Mouse (Mus musculus) hindbrain, postnatal 0 days (tissue): ENCODE measurements around the gene Gm2696. TPM values are rescaled to one million over a fixed set of nuclear protein-coding genes. Genes with fewer than 3 reads are reported as not detected.

Experiments used
- ATAC-seq: fragments of 200-750 bp; cut with Nextera tagmentation; 2 replicates; pipeline ENCODE4 v1.8.0; 2017; ENCODE audit warnings: mild to moderate bottlenecking, moderate TSS enrichment, moderate library complexity
- DNase-seq: peaks from one replicate; pipeline ENCODE4 v3.0.0-alpha.2; 2015; ENCODE audit warnings: low spot score
- H3K27ac ChIP-seq: fragments of 300-500 bp; sonication (generic); 2 replicates; pipeline ENCODE4 v1.5.1; 2014; ENCODE audit warnings: mild to moderate bottlenecking
- H3K27me3 ChIP-seq: fragments of 300-500 bp; sonication (generic); 2 replicates; pipeline ENCODE4 v1.6.1; 2014; ENCODE audit warnings: low read length, mixed read lengths; ENCODE audit not compliant: insufficient read depth
- H3K36me3 ChIP-seq: fragments of 300-500 bp; sonication (generic); 2 replicates; pipeline ENCODE4 v1.6.1; 2014; ENCODE audit warnings: low read length, mixed read lengths; ENCODE audit not compliant: insufficient read depth
- H3K4me1 ChIP-seq: fragments of 300-500 bp; sonication (generic); 2 replicates; pipeline ENCODE4 v1.6.1; 2014; ENCODE audit warnings: antibody characterized with exemption, low read length, mixed read lengths; ENCODE audit not compliant: insufficient read depth
- H3K4me2 ChIP-seq: fragments of 300-500 bp; sonication (generic); 2 replicates; pipeline ENCODE4 v1.6.1; 2014; ENCODE audit warnings: low read depth, mild to moderate bottlenecking, low read length, moderate library complexity, mixed read lengths
- H3K4me3 ChIP-seq: fragments of 300-500 bp; sonication (generic); 2 replicates; pipeline ENCODE4 v1.5.1; 2014; ENCODE audit warnings: low read length
- H3K9ac ChIP-seq: fragments of 300-500 bp; sonication (generic); replicated peaks from 2 replicates; pipeline ENCODE4 v1.6.1; 2014; ENCODE audit warnings: mild to moderate bottlenecking, low read length, moderate library complexity, mixed read lengths
- H3K9me3 ChIP-seq: fragments of 300-500 bp; sonication (generic); 2 replicates; pipeline ENCODE4 v1.6.1; 2016; ENCODE audit warnings: low read length, mixed read lengths
- CTCF ChIP-seq: IDR thresholded peaks from 2 replicates; pipeline ENCODE4 v1.5.1; 2016; ENCODE audit warnings: antibody characterized with exemption, control low read depth, low read depth
- WGBS: fragments of 180-500 bp; shearing (Covaris S2); extraction: QIAGEN DNeasy Blood & Tissue Kit; methylation state at CpG from one replicate; pipeline ENCODE4 v1.1.7; 2014; 5-methylcytosine and 5-hydroxymethylcytosine counted together
- polyA plus RNA-seq: library from polyadenylated mRNA; unstranded; fragments of >200 nt; fragmentation: Nextera tagmentation; extraction: Ambion mirVana; gene quantifications from 2 replicates; pipeline ENCODE4 v1.2.1, GENCODE M21; 2015
- total RNA-seq: library from RNA; depleted of rRNA; stranded (reverse); fragments of >200 nt; gene quantifications from 2 replicates; pipeline ENCODE4 v1.2.3, GENCODE M21; 2014; rRNA removed

The Gm2696 gene
- total and polyA plus RNA-seq, 2 experiments from 2014 or later: not detected

- Histone ChIP-seq H3K4me2 (no peak overlapping the region), H3K27ac (no peak overlapping the region), H3K36me3 (no peaks in the 10 kb centered on the region), H3K9me3 (no peaks in the 10 kb centered on the region), H3K4me3 (no peak overlapping the region), H3K4me1 (no peaks in the 10 kb centered on the region), H3K9ac (no peak overlapping the region), H3K27me3 (no peaks in the 10 kb centered on the region)
- 85% methylated on average over 7 of the region's 7 CpGs for WGBS
- ATAC-seq: no peak
- TF ChIP-seq CTCF: no peak
- DNase-seq: no peak
These were observed 55.2 kb downstream of the Gm2696 start for GRCm38 (mm10) chr10:77869651-77870050.

GRCm38 (mm10) chr10:77878985-77879384, 64.5 kb downstream of the Gm2696 start:
- DNase-seq (no peak), ATAC-seq (no peak)
- no peaks in the 10 kb centered on the region for H3K4me1 ChIP-seq
- 64% methylated on average over 6 of the region's 6 CpGs for WGBS
- H3K27me3 ChIP-seq: no peaks in the 10 kb centered on the region
- no peak overlapping the region for H3K4me2 ChIP-seq
- peak; percentile 45 for TF ChIP-seq CTCF
- no peak overlapping the region for H3K9ac ChIP-seq
- no peak overlapping the region for H3K27ac ChIP-seq
- no peaks in the 10 kb centered on the region for H3K9me3 ChIP-seq
- no peaks in the 10 kb centered on the region for H3K36me3 ChIP-seq
- H3K4me3 ChIP-seq: no peak overlapping the region

- Histone ChIP-seq H3K9ac (no peak overlapping the region), H3K36me3 (no peaks in the 10 kb centered on the region), H3K4me1 (no peaks in the 10 kb centered on the region), H3K4me2 (no peak overlapping the region), H3K4me3 (no peak overlapping the region), H3K9me3 (no peaks in the 10 kb centered on the region), H3K27ac (no peak overlapping the region), H3K27me3 (no peaks in the 10 kb centered on the region)
- WGBS: 79% methylated on average over 3 of the region's 3 CpGs
- DNase-seq (no peak), ATAC-seq (no peak)
- TF ChIP-seq CTCF: no peak
These were observed 65.8 kb downstream of the Gm2696 start for GRCm38 (mm10) chr10:77880305-77880704.

- peak; percentile 28 for TF ChIP-seq CTCF
- no peaks in the 10 kb centered on the region for H3K27me3 ChIP-seq
- DNase-seq (no peak), ATAC-seq (no peak)
- no peaks in the 10 kb centered on the region for H3K36me3 ChIP-seq
- no peak overlapping the region for H3K9ac ChIP-seq
- H3K9me3 ChIP-seq: no peaks in the 10 kb centered on the region
- H3K27ac ChIP-seq: no peak overlapping the region
- no peak overlapping the region for H3K4me2 ChIP-seq
- 90% methylated on average over 5 of the region's 5 CpGs for WGBS
- no peak overlapping the region for H3K4me3 ChIP-seq
- H3K4me1 ChIP-seq: no peaks in the 10 kb centered on the region
These were observed 68.1 kb downstream of the Gm2696 start for GRCm38 (mm10) chr10:77882553-77882952.

Other genes with a start within 250 kb of the Gm2696 start
Only the 30 nearest of the 33 such genes appear.
- gene Sumo3, start 208.6 kb upstream of the Gm2696 start, total RNA-seq: 217 and 218 TPM in 2 replicates
- 330 and 348 TPM in 2 replicates for gene Sumo3, start 208.6 kb upstream of the Gm2696 start, polyA plus RNA-seq
- 4.0 TPM in 1 of 2 replicates, not detected in the other for gene Gm49325, start 208.5 kb upstream of the Gm2696 start, total RNA-seq
- 11.1 and 12.8 TPM in 2 replicates for gene Gm49325, start 208.5 kb upstream of the Gm2696 start, polyA plus RNA-seq
- gene Ube2g2, start 192.4 kb upstream of the Gm2696 start, total RNA-seq: 45.1 and 48.3 TPM in 2 replicates
- 65.8 and 73.8 TPM in 2 replicates for gene Ube2g2, start 192.4 kb upstream of the Gm2696 start, polyA plus RNA-seq
- 0.42 and 4.4 TPM in 2 replicates for gene Tspear, start 128.1 kb upstream of the Gm2696 start, total RNA-seq
- 0.93 and 1.3 TPM in 2 replicates for gene Tspear, start 128.1 kb upstream of the Gm2696 start, polyA plus RNA-seq
- not detected in 2 replicates for gene Gm19402, start 123.9 kb upstream of the Gm2696 start, total RNA-seq
- not detected in 2 replicates for gene Gm19402, start 123.9 kb upstream of the Gm2696 start, polyA plus RNA-seq
- gene Gm9508, start 117.4 kb upstream of the Gm2696 start, total RNA-seq: not detected in 2 replicates
- not detected in 2 replicates for gene Gm9508, start 117.4 kb upstream of the Gm2696 start, polyA plus RNA-seq
- not detected in 2 replicates for gene Gm10272, start 108.1 kb upstream of the Gm2696 start, total RNA-seq
- gene Gm10272, start 108.1 kb upstream of the Gm2696 start, polyA plus RNA-seq: not detected in 2 replicates
- gene Gm10024, start 103.2 kb upstream of the Gm2696 start, total RNA-seq: not detected in 2 replicates
- gene Gm10024, start 103.2 kb upstream of the Gm2696 start, polyA plus RNA-seq: not detected in 2 replicates
- not detected in 2 replicates for gene Gm10142, start 98.9 kb upstream of the Gm2696 start, total RNA-seq
- gene Gm10142, start 98.9 kb upstream of the Gm2696 start, polyA plus RNA-seq: not detected in 2 replicates
- gene Krtap12-1, start 94.1 kb upstream of the Gm2696 start, total RNA-seq: not detected in 2 replicates
- gene Krtap12-1, start 94.1 kb upstream of the Gm2696 start, polyA plus RNA-seq: not detected in 2 replicates
- gene Gm10100, start 88.2 kb upstream of the Gm2696 start, total RNA-seq: not detected in 2 replicates
- gene Gm10100, start 88.2 kb upstream of the Gm2696 start, polyA plus RNA-seq: not detected in 2 replicates
- not detected in 2 replicates for gene Gm18596, start 72.0 kb upstream of the Gm2696 start, total RNA-seq
- gene Gm18596, start 72.0 kb upstream of the Gm2696 start, polyA plus RNA-seq: not detected in 2 replicates
- not detected in 2 replicates for gene Gm9736, start 63.3 kb upstream of the Gm2696 start, total RNA-seq
- gene Gm9736, start 63.3 kb upstream of the Gm2696 start, polyA plus RNA-seq: not detected in 2 replicates
- gene Gm3233, start 55.0 kb upstream of the Gm2696 start, total RNA-seq: not detected in 2 replicates
- not detected in 2 replicates for gene Gm3233, start 55.0 kb upstream of the Gm2696 start, polyA plus RNA-seq
- gene Gm3238, start 43.4 kb upstream of the Gm2696 start, total RNA-seq: not detected in 2 replicates
- gene Gm3238, start 43.4 kb upstream of the Gm2696 start, polyA plus RNA-seq: not detected in 2 replicates
- gene Gm7138, start 37.7 kb upstream of the Gm2696 start, total RNA-seq: not detected in 2 replicates
- gene Gm7138, start 37.7 kb upstream of the Gm2696 start, polyA plus RNA-seq: not detected in 2 replicates
- not detected in 2 replicates for gene Gm3250, start 32.1 kb upstream of the Gm2696 start, total RNA-seq
- gene Gm3250, start 32.1 kb upstream of the Gm2696 start, polyA plus RNA-seq: not detected in 2 replicates
- not detected in 2 replicates for gene Gm7137, start 26.5 kb upstream of the Gm2696 start, total RNA-seq
- gene Gm7137, start 26.5 kb upstream of the Gm2696 start, polyA plus RNA-seq: not detected in 2 replicates
- gene Gm9639, start 19.6 kb upstream of the Gm2696 start, total RNA-seq: not detected in 2 replicates
- not detected in 2 replicates for gene Gm9639, start 19.6 kb upstream of the Gm2696 start, polyA plus RNA-seq
- gene Gm19668, start 15.5 kb upstream of the Gm2696 start, total RNA-seq: not detected in 2 replicates
- gene Gm19668, start 15.5 kb upstream of the Gm2696 start, polyA plus RNA-seq: not detected in 2 replicates
- gene Gm9507, start 2.8 kb upstream of the Gm2696 start, total RNA-seq: not detected in 2 replicates
- not detected in 2 replicates for gene Gm9507, start 2.8 kb upstream of the Gm2696 start, polyA plus RNA-seq
- not detected in 2 replicates for gene Krtap10-4, start 12.4 kb downstream of the Gm2696 start, total RNA-seq
- gene Krtap10-4, start 12.4 kb downstream of the Gm2696 start, polyA plus RNA-seq: not detected in 2 replicates
- not detected in 2 replicates for gene Krtap10-10, start 21.3 kb downstream of the Gm2696 start, total RNA-seq
- not detected in 2 replicates for gene Krtap10-10, start 21.3 kb downstream of the Gm2696 start, polyA plus RNA-seq
- gene Gm36176, start 32.1 kb downstream of the Gm2696 start, total RNA-seq: not detected in 2 replicates
- not detected in 2 replicates for gene Gm36176, start 32.1 kb downstream of the Gm2696 start, polyA plus RNA-seq
- not detected in 2 replicates for gene Gm10318, start 38.2 kb downstream of the Gm2696 start, total RNA-seq
- gene Gm10318, start 38.2 kb downstream of the Gm2696 start, polyA plus RNA-seq: not detected in 2 replicates
- gene Gm3285, start 47.3 kb downstream of the Gm2696 start, total RNA-seq: not detected in 2 replicates
- not detected in 2 replicates for gene Gm3285, start 47.3 kb downstream of the Gm2696 start, polyA plus RNA-seq
- 27.8 and 31.4 TPM in 2 replicates for gene Lrrc3, start 87.9 kb downstream of the Gm2696 start, total RNA-seq
- 22.1 and 24.3 TPM in 2 replicates for gene Lrrc3, start 87.9 kb downstream of the Gm2696 start, polyA plus RNA-seq
- gene Trpm2, start 155.9 kb downstream of the Gm2696 start, total RNA-seq: 6.5 and 9.1 TPM in 2 replicates
- 4.6 and 6.8 TPM in 2 replicates for gene Trpm2, start 155.9 kb downstream of the Gm2696 start, polyA plus RNA-seq
- gene 1810043G02Rik, start 163.8 kb downstream of the Gm2696 start, total RNA-seq: 72.0 and 75.7 TPM in 2 replicates
- gene 1810043G02Rik, start 163.8 kb downstream of the Gm2696 start, polyA plus RNA-seq: 58.5 and 60.4 TPM in 2 replicates
- 183 and 208 TPM in 2 replicates for gene Pfkl, start 195.4 kb downstream of the Gm2696 start, total RNA-seq
- 96.5 and 101 TPM in 2 replicates for gene Pfkl, start 195.4 kb downstream of the Gm2696 start, polyA plus RNA-seq